Mouse (Mus musculus) C2C12 (cell line): ENCODE data around the gene Eps15. TPM values are rescaled to one million over a fixed set of nuclear protein-coding genes. Genes with fewer than 3 reads are reported as not detected.
A peak's percentile ranks its signal among the peaks of the same experiment; 100 is the strongest.

Experiments used
- H3K27me3 ChIP-seq: one replicate; pipeline ENCODE4 v1.6.1; 2011; ENCODE audit not compliant: control insufficient read depth, insufficient read depth, insufficient read length
- H3K36me3 ChIP-seq: one replicate; pipeline ENCODE4 v1.6.1; 2011; ENCODE audit not compliant: control insufficient read depth, insufficient read depth
- H3K4me3 ChIP-seq: one replicate; pipeline ENCODE4 v1.5.1; 2011; ENCODE audit warnings: mild to moderate bottlenecking, control low read depth; ENCODE audit not compliant: poor library complexity, insufficient read depth, severe bottlenecking
- H3K79me2 ChIP-seq: one replicate; pipeline ENCODE4 v1.6.1; 2011; ENCODE audit not compliant: control insufficient read depth, insufficient read depth
- H3K79me3 ChIP-seq: one replicate; pipeline ENCODE4 v1.6.1; 2011; ENCODE audit warnings: low read depth, control low read depth
- H3ac ChIP-seq: one replicate; pipeline ENCODE3; 2011; ENCODE audit warnings: low read depth; ENCODE audit not compliant: control insufficient read depth, insufficient read length
- CEBPB ChIP-seq: IDR thresholded peaks from one replicate; pipeline ENCODE4 v1.6.1; 2011; ENCODE audit warnings: low read depth, mild to moderate bottlenecking, control low read depth, moderate library complexity
- CTCF ChIP-seq: IDR thresholded peaks from one replicate; pipeline ENCODE4 v1.5.1; 2011; ENCODE audit not compliant: control insufficient read depth, insufficient read depth, insufficient read length
- FOSL1 ChIP-seq: IDR thresholded peaks from one replicate; pipeline ENCODE4 v1.8.0; 2011; ENCODE audit warnings: mild to moderate bottlenecking, low read length; ENCODE audit not compliant: poor library complexity, insufficient read depth, severe bottlenecking
- MAX ChIP-seq: IDR thresholded peaks from one replicate; pipeline ENCODE4 v1.6.1; 2011; ENCODE audit warnings: mild to moderate bottlenecking, control low read depth
- MYOD1 ChIP-seq: IDR thresholded peaks from one replicate; pipeline ENCODE4 v1.6.1; 2011; ENCODE audit warnings: low read depth; ENCODE audit not compliant: control insufficient read depth, insufficient read length
- MYOG ChIP-seq: IDR thresholded peaks from one replicate; pipeline ENCODE4 v1.6.1; 2011; ENCODE audit not compliant: control insufficient read depth, insufficient read length; ENCODE audit errors: extremely low read depth
- USF1 ChIP-seq: IDR thresholded peaks from one replicate; pipeline ENCODE4 v1.6.1; 2011; ENCODE audit warnings: low read depth, mild to moderate bottlenecking, control low read depth, moderate library complexity
- polyA plus RNA-seq: library from polyadenylated mRNA; unstranded; fragments of >200 nt; fragmentation: generic; extraction: Trizol; gene quantifications from one replicate; pipeline ENCODE4 v1.2.1, GENCODE M21; 2012; ENCODE audit warnings: missing spikeins

The Eps15 gene
- polyA plus RNA-seq, 1 experiment = 13.1 TPM

DNA sequence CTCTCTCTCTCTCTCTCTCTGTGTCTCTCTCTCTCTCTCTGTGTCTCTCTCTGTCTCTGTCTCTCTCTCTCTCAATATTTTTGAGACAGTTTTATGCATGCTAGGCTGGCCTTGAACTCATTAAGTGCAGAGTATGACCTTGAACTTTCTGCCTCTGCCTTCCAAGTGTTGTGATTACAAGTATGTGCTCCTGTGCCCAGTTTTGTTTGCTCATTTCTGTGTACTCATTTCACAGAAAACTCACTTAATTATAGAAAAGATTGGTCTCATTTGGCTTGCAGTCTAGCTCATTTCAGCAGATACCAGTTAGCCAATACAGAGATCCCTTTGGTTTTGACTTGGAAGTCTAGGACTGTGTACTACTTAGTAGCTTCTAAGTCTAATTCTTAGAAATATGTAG lies 19.1 kb downstream of the Eps15 start:
- Histone ChIP-seq H3K79me2 (peaks cover 45% of the 10 kb centered on the region), H3K27me3 (no peaks in the 10 kb centered on the region), H3K36me3 (no peaks in the 10 kb centered on the region), H3K4me3 (no peak overlapping the region), H3K79me3 (peaks cover 14% of the 10 kb centered on the region), H3ac (no peak overlapping the region)
- TF ChIP-seq FOSL1 = no peak
- no peak for TF ChIP-seq MAX
- TF ChIP-seq CTCF = no peak
- no peak for TF ChIP-seq USF1
- no peak for TF ChIP-seq MYOD1
- TF ChIP-seq CEBPB = no peak
- no peak for TF ChIP-seq MYOG

DNA sequence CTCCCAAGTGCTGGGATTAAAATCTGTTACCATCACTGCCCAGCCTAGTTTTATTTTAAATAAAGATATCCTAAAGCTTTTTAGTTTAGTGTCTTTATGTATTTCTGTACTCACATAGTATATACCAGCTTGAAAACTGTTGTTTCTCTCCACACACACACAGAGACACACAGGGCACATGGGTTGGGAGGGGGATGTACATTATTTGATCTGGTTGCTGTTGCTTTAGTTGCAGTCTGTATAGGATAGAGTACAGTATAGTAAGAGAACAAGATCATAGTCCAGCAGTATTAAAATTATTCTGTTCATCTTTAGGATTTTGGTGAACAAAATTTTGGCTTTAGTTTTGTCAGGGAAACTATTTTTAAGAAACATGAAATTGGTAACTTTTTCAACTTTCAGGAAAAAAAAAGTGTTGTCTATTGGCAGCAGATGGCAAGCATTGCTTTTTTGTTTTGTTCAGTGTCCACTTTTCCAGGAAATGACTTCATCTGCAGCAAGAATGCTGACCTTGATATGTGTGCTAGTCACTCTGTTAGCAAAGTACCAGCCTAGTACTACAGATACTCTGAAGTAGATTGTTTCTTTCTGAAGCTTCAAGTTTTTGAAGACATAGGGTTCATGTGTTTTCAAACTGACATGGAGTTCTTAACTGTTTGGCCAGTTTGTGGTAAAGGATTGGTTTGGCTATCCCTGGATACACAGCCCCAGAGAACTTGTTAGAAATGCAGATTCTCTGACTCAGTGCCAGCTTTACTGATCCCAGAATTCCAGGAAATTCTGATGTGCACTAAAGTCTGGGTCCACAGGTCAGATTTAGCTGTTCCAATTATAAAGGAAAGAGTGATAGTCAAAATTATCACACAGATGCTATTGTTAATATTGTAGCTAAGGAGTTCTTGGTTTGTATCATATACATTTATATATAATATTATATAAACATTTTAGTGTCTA lies 37.1 kb downstream of the Eps15 start:
- Histone ChIP-seq H3K4me3 (no peak overlapping the region), H3K36me3 (peaks cover 34% of the 10 kb centered on the region), H3K27me3 (no peaks in the 10 kb centered on the region), H3K79me3 (no peaks in the 10 kb centered on the region), H3ac (no peak overlapping the region), H3K79me2 (no peaks in the 10 kb centered on the region)
- no peak for TF ChIP-seq FOSL1
- TF ChIP-seq CTCF = no peak
- no peak for TF ChIP-seq MAX
- no peak for TF ChIP-seq MYOD1
- no peak for TF ChIP-seq CEBPB

DNA sequence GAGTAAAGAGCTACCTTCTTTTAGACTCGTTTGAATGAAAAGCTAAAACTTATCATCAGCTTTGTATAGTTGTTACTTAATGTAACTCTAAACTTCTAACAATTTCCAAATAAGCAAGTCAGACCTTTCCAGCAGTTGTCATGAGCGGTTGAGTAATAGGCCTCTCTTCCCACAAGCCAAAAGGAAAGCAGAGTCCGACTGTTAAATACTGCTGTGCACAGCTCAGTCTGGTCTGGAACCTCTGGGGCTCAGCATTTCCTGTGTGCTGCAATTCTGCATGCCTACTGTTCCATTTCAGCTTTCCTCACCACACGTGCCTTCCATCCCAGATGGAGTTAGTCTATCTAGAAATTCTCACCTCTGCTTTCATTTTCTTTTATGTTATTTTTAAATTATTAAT lies 56.7 kb downstream of the Eps15 start:
- Histone ChIP-seq H3K27me3 (no peaks in the 10 kb centered on the region), H3K36me3 (peaks cover 11% of the 10 kb centered on the region), H3K4me3 (no peak overlapping the region), H3K79me2 (no peaks in the 10 kb centered on the region), H3K79me3 (no peaks in the 10 kb centered on the region), H3ac (no peak overlapping the region)
- TF ChIP-seq FOSL1 (no peak), CEBPB (no peak), USF1 (no peak), CTCF (no peak)

DNA sequence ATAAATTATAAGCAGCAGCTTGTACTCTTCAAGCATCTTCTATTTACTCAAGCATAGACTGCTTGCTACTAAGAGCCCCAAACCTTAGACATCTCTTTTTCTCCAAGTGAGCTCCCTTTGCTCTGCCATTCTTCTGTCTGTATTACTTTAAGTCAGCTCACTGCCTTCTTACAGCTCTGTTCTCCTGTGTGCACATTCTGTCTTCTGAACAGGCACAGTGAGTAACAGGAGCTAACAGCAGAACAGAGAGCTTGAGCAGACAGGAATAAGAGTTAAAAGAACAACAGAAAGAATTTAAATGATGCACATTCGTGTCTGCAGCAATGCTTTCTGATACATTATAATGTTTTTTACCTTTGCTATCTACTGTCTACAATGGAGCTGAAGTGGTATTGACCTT lies 61.2 kb downstream of the Eps15 start:
- Histone ChIP-seq H3K79me2 (peaks cover 3% of the 10 kb centered on the region), H3ac (no peak overlapping the region), H3K36me3 (no peaks in the 10 kb centered on the region), H3K4me3 (no peak overlapping the region), H3K79me3 (no peaks in the 10 kb centered on the region), H3K27me3 (no peaks in the 10 kb centered on the region)
- TF ChIP-seq CEBPB = no peak

DNA sequence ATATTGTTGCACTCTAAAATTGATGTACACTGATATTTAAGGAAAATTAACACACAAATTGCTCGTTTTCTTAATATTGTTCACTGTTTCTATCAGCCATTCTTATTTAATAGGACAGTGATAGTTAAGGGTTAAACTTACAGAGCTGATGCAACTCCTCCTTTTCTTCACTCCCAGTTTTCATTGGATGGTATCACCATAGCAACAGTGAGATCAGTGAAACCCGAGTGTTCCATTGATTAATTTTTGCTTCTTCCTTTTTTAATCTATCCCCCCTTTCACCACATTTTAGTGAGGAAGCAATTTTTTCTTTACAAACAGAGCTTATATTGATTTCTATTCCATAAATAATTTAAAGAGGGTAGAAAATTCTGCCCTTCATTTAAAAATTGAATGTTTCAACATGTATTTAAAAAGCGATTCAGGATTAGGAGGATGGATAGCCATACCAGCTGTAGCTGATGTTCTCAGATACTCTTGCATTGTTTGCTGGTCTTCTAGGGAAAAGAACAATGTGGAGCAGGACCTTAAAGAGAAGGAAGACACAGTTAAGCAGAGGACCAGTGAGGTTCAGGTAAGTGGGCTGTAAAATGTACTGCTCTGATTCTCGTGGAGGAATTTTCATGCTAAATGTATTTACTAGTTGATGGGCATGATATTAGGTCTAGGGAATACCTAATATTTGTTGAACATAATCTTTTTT lies 62.9 kb downstream of the Eps15 start:
- H3K27me3 ChIP-seq = no peaks in the 10 kb centered on the region
- no peak overlapping the region for H3K4me3 ChIP-seq
- H3K79me2 ChIP-seq = peaks cover 3% of the 10 kb centered on the region
- peak; percentile 31 for TF ChIP-seq CEBPB
- TF ChIP-seq MYOD1 = no peak
- TF ChIP-seq FOSL1 = no peak
- TF ChIP-seq MYOG = no peak
- TF ChIP-seq USF1 = no peak
- no peaks in the 10 kb centered on the region for H3K79me3 ChIP-seq
- no peak overlapping the region for H3ac ChIP-seq
- no peaks in the 10 kb centered on the region for H3K36me3 ChIP-seq

DNA sequence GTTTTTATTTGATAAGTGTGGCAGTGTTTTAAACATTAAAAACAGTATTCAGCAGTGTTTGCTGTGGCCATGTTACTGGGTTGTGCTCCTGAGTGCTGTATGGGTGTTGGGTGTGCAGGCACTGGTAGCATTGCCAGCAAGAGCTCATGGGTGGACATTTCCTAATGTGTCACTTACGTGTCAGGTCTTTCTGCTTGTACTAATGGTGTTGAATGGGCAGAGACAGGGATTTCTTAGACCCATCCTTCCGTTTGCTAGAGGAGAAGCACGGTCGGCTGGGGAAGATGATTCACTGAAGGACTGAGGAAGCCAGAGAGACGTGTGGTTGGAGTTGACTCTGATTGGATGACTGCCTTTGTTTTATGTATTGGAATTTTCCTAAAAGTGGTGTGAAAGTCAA lies 63.8 kb downstream of the Eps15 start:
- H3K79me2 ChIP-seq = peaks cover 3% of the 10 kb centered on the region
- no peaks in the 10 kb centered on the region for H3K27me3 ChIP-seq
- H3K4me3 ChIP-seq = no peak overlapping the region
- H3K79me3 ChIP-seq = no peaks in the 10 kb centered on the region
- TF ChIP-seq MYOD1 (no peak), MYOG (no peak), FOSL1 (no peak)
- H3ac ChIP-seq = no peak overlapping the region
- no peaks in the 10 kb centered on the region for H3K36me3 ChIP-seq
